Mouse (Mus musculus): ENCODE results near the gene Plcb4.

DNA sequence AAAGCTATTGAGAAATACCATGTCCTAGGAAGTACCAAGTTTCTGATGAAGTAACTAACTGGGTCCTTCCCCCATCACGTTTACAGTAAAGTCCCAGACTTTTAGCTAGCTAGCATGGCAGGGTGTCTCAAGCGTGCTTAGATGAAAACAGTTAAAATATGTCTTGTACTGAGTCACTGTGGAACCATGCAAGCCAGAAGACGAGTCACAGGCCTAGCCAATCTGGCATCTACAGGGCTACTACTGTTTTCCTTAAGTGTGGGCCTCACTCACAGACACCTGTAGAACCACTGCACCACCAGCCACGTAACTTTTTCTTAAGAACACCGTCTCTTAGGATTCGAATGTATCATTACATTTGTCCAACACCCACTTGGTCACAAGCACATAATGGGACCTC is 278.8 kb downstream of the Plcb4 start:
- TF ChIP-seq SIN3A (IDR thresholded peaks at IDR 0.05; ENCODE audit: low read length) (no peak), EP300 (IDR thresholded peaks at IDR 0.05; ENCODE audit: low read length) (no peak), CTCF (conservative IDR thresholded peaks at IDR 0.05 in 1 of 2, IDR thresholded peaks at IDR 0.05 in 1 of 2; ENCODE audit: low read depth in 2 of 2, low read length in 2 of 2) (no peak), CHD1 (IDR thresholded peaks at IDR 0.05; ENCODE audit: low read depth, low read length) (no peak), HCFC1 (IDR thresholded peaks at IDR 0.05; ENCODE audit: low read depth, low read length) (no peak), GABPA (IDR thresholded peaks at IDR 0.05; ENCODE audit: insufficient replicate concordance, low read depth, low read length) (no peak), TCF12 (IDR thresholded peaks at IDR 0.05; ENCODE audit: low read depth, low read length) (no peak), ZC3H11A (IDR thresholded peaks at IDR 0.05; ENCODE audit: low read depth, low read length) (no peak), ZMIZ1 (IDR thresholded peaks at IDR 0.05; ENCODE audit: low read depth, low read length) (no peak), MAX (IDR thresholded peaks at IDR 0.05; ENCODE audit: low read length) (no peak), TBP (conservative IDR thresholded peaks at IDR 0.05; ENCODE audit: low read depth, low read length) (no peak), KAT2A (IDR thresholded peaks at IDR 0.05; ENCODE audit: insufficient replicate concordance, low read length) (no peak), CHD2 (IDR thresholded peaks at IDR 0.05; ENCODE audit: low read length) (no peak)

Data from CH12.LX (cell line).